Mouse (Mus musculus) lung, embryonic 14.5 days (tissue): ENCODE measurements at regions not wholly inside any gene's neighbourhood (a gene's known extent, or its start where the extent isn't known, plus 50 kb on each side); places are given as distances from the start of the nearest gene placed in this dataset.
A peak's percentile ranks its signal among the peaks of the same experiment; 100 is the strongest.

Source experiments
- ATAC-seq: fragments of 200-750 bp; cut with Nextera tagmentation; 2 replicates; pipeline ENCODE4 v1.8.0; 2017; ENCODE audit warnings: mild to moderate bottlenecking, moderate TSS enrichment, moderate library complexity; ENCODE audit not compliant: insufficient read depth
- DNase-seq: peaks from one replicate; pipeline ENCODE4 v3.0.0-alpha.2; 2015
- H3K27ac ChIP-seq: fragments of 300-500 bp; sonication (generic); 2 replicates; pipeline ENCODE4 v1.5.1; 2014; ENCODE audit warnings: low read depth, mild to moderate bottlenecking, moderate library complexity
- H3K27me3 ChIP-seq: fragments of 300-500 bp; sonication (generic); 2 replicates; pipeline ENCODE4 v1.6.1; 2014; ENCODE audit warnings: low read length, control low read depth; ENCODE audit not compliant: insufficient read depth
- H3K36me3 ChIP-seq: fragments of 300-500 bp; sonication (generic); 2 replicates; pipeline ENCODE4 v1.6.1; 2014; ENCODE audit warnings: control low read depth; ENCODE audit not compliant: insufficient read depth
- H3K4me1 ChIP-seq: fragments of 300-500 bp; sonication (generic); 2 replicates; pipeline ENCODE4 v1.6.1; 2014; ENCODE audit warnings: antibody characterized with exemption, control low read depth; ENCODE audit not compliant: insufficient read depth
- H3K4me2 ChIP-seq: fragments of 300-500 bp; sonication (generic); 2 replicates; pipeline ENCODE4 v1.6.1; 2014; ENCODE audit warnings: mild to moderate bottlenecking
- H3K4me3 ChIP-seq: fragments of 300-500 bp; sonication (generic); 2 replicates; pipeline ENCODE4 v1.5.1; 2014; ENCODE audit warnings: low read depth, low read length
- H3K9ac ChIP-seq: fragments of 300-500 bp; sonication (generic); 2 replicates; pipeline ENCODE4 v1.6.1; 2014
- H3K9me3 ChIP-seq: fragments of 300-500 bp; sonication (generic); 2 replicates; pipeline ENCODE4 v1.6.1; 2016; ENCODE audit warnings: low read depth, low read length, control low read depth
- CTCF ChIP-seq: IDR thresholded peaks from 2 replicates; pipeline ENCODE4 v1.5.1; 2016; ENCODE audit warnings: antibody characterized with exemption, low read depth
- WGBS: fragments of 180-500 bp; shearing (Covaris S2); extraction: QIAGEN DNeasy Blood & Tissue Kit; methylation state at CpG from one replicate; pipeline ENCODE4 v1.1.7; 2014; 5-methylcytosine and 5-hydroxymethylcytosine counted together

GRCm38 (mm10) chr3:66486184-66486583 lies 189.5 kb upstream of the Veph1 start:
- no peaks in the 10 kb centered on the region for H3K36me3 ChIP-seq
- no peak for TF ChIP-seq CTCF
- DNase-seq = no peak
- no peak overlapping the region for H3K4me2 ChIP-seq
- H3K9ac ChIP-seq = no peak overlapping the region
- H3K4me1 ChIP-seq = 0 out of 2 replicates have a peak, but pooled peaks cover 2% of the 10 kb centered on the region
- 81% methylated on average over 1 of the region's 1 CpGs for WGBS
- ATAC-seq = no peak
- no peaks in the 10 kb centered on the region for H3K27me3 ChIP-seq
- no peak overlapping the region for H3K27ac ChIP-seq
- H3K9me3 ChIP-seq = no peaks in the 10 kb centered on the region
- H3K4me3 ChIP-seq = no peak overlapping the region

- DNase-seq = peak; percentile 95
- Histone ChIP-seq H3K27ac (no peak overlapping the region), H3K9ac (no peak overlapping the region), H3K4me3 (no peak overlapping the region), H3K9me3 (no peaks in the 10 kb centered on the region), H3K4me2 (peak overlapping the region; percentile 23), H3K4me1 (peaks cover 15% of the 10 kb centered on the region; the same call in 1 of the 2 replicates), H3K36me3 (no peaks in the 10 kb centered on the region), H3K27me3 (no peaks in the 10 kb centered on the region)
- peak; percentile 94 for ATAC-seq
- WGBS = 9% methylated on average over 6 of the region's 6 CpGs
- TF ChIP-seq CTCF = no peak
Observed at GRCm38 (mm10) chr3:66480718-66481117, 184.1 kb upstream of the Veph1 start.

DNA sequence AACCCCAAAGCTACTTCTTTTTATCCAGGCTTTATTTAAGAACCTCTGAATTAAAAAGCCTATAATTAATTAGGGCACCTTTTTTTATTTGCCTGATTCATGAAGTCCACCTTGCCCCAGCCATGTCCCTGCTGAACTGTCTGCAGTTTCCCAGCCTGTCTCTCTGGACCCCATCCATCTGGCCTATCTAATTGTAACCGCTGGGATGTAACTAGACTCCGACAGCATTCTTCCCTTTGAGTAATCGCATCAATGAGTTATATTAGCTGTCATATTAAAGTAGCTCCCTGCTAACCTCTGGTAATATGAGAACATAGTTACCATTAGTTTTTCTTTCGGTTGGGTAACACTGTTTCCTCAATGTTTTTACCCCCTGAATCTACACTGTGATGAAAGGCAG lies 182.6 kb upstream of the Veph1 start:
- Histone ChIP-seq H3K27me3 (no peaks in the 10 kb centered on the region), H3K36me3 (no peaks in the 10 kb centered on the region), H3K4me1 (peaks cover 15% of the 10 kb centered on the region; the same call in 1 of the 2 replicates), H3K9ac (no peak overlapping the region), H3K4me3 (no peak overlapping the region), H3K4me2 (no peak overlapping the region), H3K27ac (no peak overlapping the region), H3K9me3 (no peaks in the 10 kb centered on the region)
- TF ChIP-seq CTCF = no peak
- DNase-seq = no peak
- 28% methylated on average over 4 of the region's 4 CpGs for WGBS
- no peak for ATAC-seq

DNA sequence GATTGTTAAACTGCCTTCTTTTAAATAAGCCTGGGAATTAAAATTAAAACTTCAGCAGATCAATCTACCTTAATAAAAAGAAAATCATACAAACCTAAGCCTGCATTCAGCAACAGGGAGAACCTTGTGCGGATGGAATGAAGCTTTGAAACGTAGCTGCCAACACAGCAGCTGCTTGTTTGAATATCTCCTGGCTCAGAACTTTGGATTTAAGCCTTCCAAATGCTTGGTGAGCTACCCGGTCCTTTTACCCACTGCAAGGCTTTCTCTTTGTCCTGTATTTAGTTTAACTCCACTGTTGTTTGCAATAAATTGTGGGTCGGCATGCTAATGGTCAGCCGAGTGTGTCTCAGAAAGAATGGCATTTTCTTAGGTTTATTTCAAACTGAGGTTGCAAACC lies 169.7 kb upstream of the Veph1 start:
- H3K9me3 ChIP-seq = no peaks in the 10 kb centered on the region
- no peak for TF ChIP-seq CTCF
- no peak for ATAC-seq
- no peaks in the 10 kb centered on the region for H3K4me1 ChIP-seq
- WGBS = 75% methylated on average over 5 of the region's 5 CpGs
- no peak overlapping the region for H3K4me3 ChIP-seq
- H3K27ac ChIP-seq = no peak overlapping the region
- H3K27me3 ChIP-seq = no peaks in the 10 kb centered on the region
- no peak overlapping the region for H3K9ac ChIP-seq
- H3K36me3 ChIP-seq = no peaks in the 10 kb centered on the region
- H3K4me2 ChIP-seq = no peak overlapping the region
- DNase-seq = no peak

- DNase-seq = no peak
- TF ChIP-seq CTCF = no peak
- 61% methylated on average over 1 of the region's 1 CpGs for WGBS
Observed at GRCm38 (mm10) chr3:66465371-66465770, 168.7 kb upstream of the Veph1 start.

DNA sequence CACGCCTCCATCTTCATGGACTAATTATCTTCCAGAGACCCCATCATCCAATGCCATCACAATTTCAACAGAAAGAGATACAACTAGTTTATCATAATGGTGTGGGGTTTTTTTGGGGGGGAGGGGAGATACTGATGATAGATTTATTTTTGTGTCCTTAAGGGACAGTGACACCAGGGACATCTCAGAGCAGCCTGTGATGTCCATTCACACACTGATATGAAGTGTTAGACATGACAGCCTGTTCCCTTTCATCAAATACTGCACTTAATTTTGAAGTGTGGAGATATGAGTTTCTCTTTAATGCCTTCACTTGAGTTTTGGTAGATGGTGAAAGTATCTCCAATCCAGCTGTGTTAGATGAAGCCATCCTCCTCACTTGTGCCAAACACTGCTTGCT lies 165.7 kb upstream of the Veph1 start:
- no peak overlapping the region for H3K9ac ChIP-seq
- no peaks in the 10 kb centered on the region for H3K27me3 ChIP-seq
- no peaks in the 10 kb centered on the region for H3K36me3 ChIP-seq
- H3K4me3 ChIP-seq = no peak overlapping the region
- DNase-seq = peak; percentile 65
- no peaks in the 10 kb centered on the region for H3K4me1 ChIP-seq
- no peak overlapping the region for H3K4me2 ChIP-seq
- no peak overlapping the region for H3K27ac ChIP-seq
- peak; percentile 86 for ATAC-seq
- 55% methylated on average over 1 of the region's 1 CpGs for WGBS
- TF ChIP-seq CTCF = no peak
- H3K9me3 ChIP-seq = no peaks in the 10 kb centered on the region

More at GRCm38 (mm10) chr3:66465371-66465770, 168.7 kb upstream of the Veph1 start:
- no peak overlapping the region for H3K4me2 ChIP-seq
- no peaks in the 10 kb centered on the region for H3K27me3 ChIP-seq
- H3K9ac ChIP-seq = no peak overlapping the region
- no peaks in the 10 kb centered on the region for H3K4me1 ChIP-seq
- no peaks in the 10 kb centered on the region for H3K9me3 ChIP-seq
- no peak for ATAC-seq
- no peak overlapping the region for H3K27ac ChIP-seq
- no peaks in the 10 kb centered on the region for H3K36me3 ChIP-seq
- H3K4me3 ChIP-seq = no peak overlapping the region

- Histone ChIP-seq H3K9ac (no peak overlapping the region), H3K4me2 (no peak overlapping the region), H3K36me3 (no peaks in the 10 kb centered on the region), H3K4me3 (no peak overlapping the region), H3K4me1 (no peaks in the 10 kb centered on the region), H3K27me3 (no peaks in the 10 kb centered on the region), H3K27ac (no peak overlapping the region), H3K9me3 (no peaks in the 10 kb centered on the region)
- DNase-seq = no peak
- WGBS = 81% methylated on average over 10 of the region's 10 CpGs
- no peak for ATAC-seq
- TF ChIP-seq CTCF = no peak
Observed at GRCm38 (mm10) chr3:66446274-66447159, 149.9 kb upstream of the Veph1 start.
